Mouse (Mus musculus) cerebellum, adult 2 months (tissue): ENCODE data around the gene Ppm1m. TPM values are rescaled to one million over a fixed set of nuclear protein-coding genes. Genes with fewer than 3 reads are reported as not detected.

ENCODE experiments used
- DNase-seq, 2 experiments: peaks; one replicate each; pipeline ENCODE4 v3.0.0; 2021
- H3K27ac ChIP-seq: fragments of 200-500 bp; 2 replicates; pipeline ENCODE4 v1.5.1; 2012; ENCODE audit warnings: low read length, control low read depth, inconsistent platforms; ENCODE audit not compliant: insufficient read depth
- H3K27me3 ChIP-seq: fragments of 200-500 bp; 2 replicates; pipeline ENCODE4 v1.6.1; 2012; ENCODE audit warnings: inconsistent platforms, mild to moderate bottlenecking, low read length, moderate library complexity; ENCODE audit not compliant: control insufficient read depth, insufficient read depth
- H3K4me1 ChIP-seq: fragments of 200-500 bp; 2 replicates; pipeline ENCODE4 v1.6.1; 2011; ENCODE audit warnings: low read length; ENCODE audit not compliant: control insufficient read depth, insufficient read depth
- H3K4me3 ChIP-seq: fragments of 200-500 bp; replicated peaks from 2 replicates; pipeline ENCODE3; 2011; ENCODE audit warnings: mild to moderate bottlenecking, low read depth, low read length, control low read depth; ENCODE audit not compliant: insufficient read depth
- CTCF ChIP-seq: fragments of 200-500 bp; IDR thresholded peaks from 2 replicates; pipeline ENCODE4 v1.5.1; 2011; ENCODE audit warnings: low read depth, mild to moderate bottlenecking, control low read depth, low read length, moderate library complexity, borderline replicate concordance; ENCODE audit not compliant: insufficient read depth
- POLR2A ChIP-seq: fragments of 200-500 bp; IDR thresholded peaks from 2 replicates; pipeline ENCODE4 v1.6.1; 2011; ENCODE audit warnings: low read length, control low read depth, borderline replicate concordance; ENCODE audit not compliant: insufficient read depth
- WGBS: fragments of 180-500 bp; shearing (Covaris S2); methylation state at CpG from one replicate; pipeline ENCODE4 v1.1.7; 2018; 5-methylcytosine and 5-hydroxymethylcytosine counted together
- polyA plus RNA-seq: library from polyadenylated mRNA; depleted of rRNA; stranded (reverse); fragments of >200 nt; gene quantifications from 2 replicates; pipeline ENCODE4 v1.2.3, GENCODE M21; 2012

Gene Ppm1m
- polyA plus RNA-seq, 1 experiment: 38.9 TPM

GRCm38 (mm10) chr9:106235194-106235830, 35.8 kb upstream of the Ppm1m start:
- H3K4me3 ChIP-seq: no peak overlapping the region
- TF ChIP-seq POLR2A (no peak), CTCF (no peak)
- 80% methylated on average over 23 of the region's 23 CpGs for WGBS
- H3K27me3 ChIP-seq: no peaks in the 10 kb centered on the region
- H3K27ac ChIP-seq: no peak overlapping the region
- peak in 1 of 2 experiments; percentile 9 for DNase-seq
- H3K4me1 ChIP-seq: no peaks in the 10 kb centered on the region

- no peaks in the 10 kb centered on the region for H3K4me1 ChIP-seq
- DNase-seq: no peak
- no peak overlapping the region for H3K27ac ChIP-seq
These were observed 34.4 kb upstream of the Ppm1m start for GRCm38 (mm10) chr9:106233953-106234352.

DNA sequence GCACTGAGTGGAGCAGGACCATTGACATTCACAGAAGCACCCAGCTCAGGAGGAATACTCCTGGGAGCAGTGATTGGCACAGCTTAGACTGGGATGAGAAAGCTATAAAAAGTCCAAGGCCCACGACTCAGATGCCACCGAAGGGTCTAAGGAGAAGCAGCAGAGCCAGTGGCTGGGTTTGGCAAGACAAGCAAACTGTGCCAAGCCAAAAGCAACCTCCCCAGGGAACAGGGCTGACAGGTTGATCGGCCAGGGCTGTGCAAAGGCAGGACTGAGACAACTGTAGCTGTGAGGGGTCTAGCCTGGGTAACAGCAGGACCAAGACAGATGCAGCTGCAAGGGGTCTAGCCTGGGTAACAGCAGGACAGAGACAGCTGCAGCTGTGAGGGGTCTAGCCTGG, 33.4 kb upstream of the Ppm1m start:
- WGBS: 37% methylated on average over 3 of the region's 3 CpGs

More at GRCm38 (mm10) chr9:106233953-106234352, 34.4 kb upstream of the Ppm1m start:
- no peak for TF ChIP-seq POLR2A
- TF ChIP-seq CTCF: no peak
- WGBS: 77% methylated on average over 6 of the region's 6 CpGs
- Histone ChIP-seq H3K4me3 (no peak overlapping the region), H3K27me3 (no peaks in the 10 kb centered on the region)

DNA sequence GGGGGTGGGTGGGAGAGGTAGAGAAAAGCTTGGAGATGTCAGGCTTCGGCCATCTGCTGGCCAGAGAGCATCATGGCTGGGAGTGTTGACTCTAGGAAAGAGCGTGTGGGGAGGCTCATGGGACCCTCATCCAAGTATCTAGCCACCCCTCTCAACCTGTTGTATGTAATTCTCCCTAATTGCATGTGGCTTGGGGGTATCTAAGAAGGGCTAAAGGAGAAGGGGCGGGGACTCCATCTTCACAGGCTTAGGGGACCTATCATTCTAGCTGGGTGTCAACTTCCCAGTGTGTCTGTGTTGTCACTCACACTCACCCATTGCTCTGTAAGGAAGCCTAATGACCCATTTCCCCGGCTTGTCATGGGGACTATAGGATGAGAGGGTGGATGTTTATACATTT, 32.3 kb upstream of the Ppm1m start:
- WGBS: 91% methylated on average over 4 of the region's 4 CpGs
- Histone ChIP-seq H3K27ac (no peak overlapping the region), H3K4me3 (no peak overlapping the region), H3K4me1 (no peaks in the 10 kb centered on the region), H3K27me3 (no peaks in the 10 kb centered on the region)
- no peak for TF ChIP-seq CTCF
- no peak for TF ChIP-seq POLR2A
- no peak for DNase-seq

More for the DNA sequence above, 33.4 kb upstream of the Ppm1m start:
- no peak for DNase-seq
- Histone ChIP-seq H3K4me3 (no peak overlapping the region), H3K27me3 (no peaks in the 10 kb centered on the region), H3K27ac (no peak overlapping the region), H3K4me1 (no peaks in the 10 kb centered on the region)
- TF ChIP-seq CTCF: no peak
- no peak for TF ChIP-seq POLR2A

GRCm38 (mm10) chr9:106231220-106231619, 31.7 kb upstream of the Ppm1m start:
- H3K4me1 ChIP-seq: 0 out of 2 replicates have a peak, but pooled peaks cover 4% of the 10 kb centered on the region
- TF ChIP-seq CTCF (no peak), POLR2A (no peak)
- DNase-seq: no peak
- no peak overlapping the region for H3K4me3 ChIP-seq
- WGBS: 82% methylated on average over 7 of the region's 7 CpGs
- no peaks in the 10 kb centered on the region for H3K27me3 ChIP-seq
- H3K27ac ChIP-seq: no peak overlapping the region

- DNase-seq: no peak
- WGBS: 55% methylated on average over 3 of the region's 3 CpGs
- Histone ChIP-seq H3K4me1 (0 out of 2 replicates have a peak, but pooled peaks cover 4% of the 10 kb centered on the region), H3K27me3 (no peaks in the 10 kb centered on the region), H3K27ac (no peak overlapping the region), H3K4me3 (no peak overlapping the region)
- TF ChIP-seq CTCF (no peak), POLR2A (no peak)
These were observed 31.2 kb upstream of the Ppm1m start for GRCm38 (mm10) chr9:106230734-106231106.

GRCm38 (mm10) chr9:106230051-106230733, 30.6 kb upstream of the Ppm1m start:
- Histone ChIP-seq H3K27me3 (no peaks in the 10 kb centered on the region), H3K4me1 (0 out of 2 replicates have a peak, but pooled peaks cover 4% of the 10 kb centered on the region), H3K27ac (no peak overlapping the region), H3K4me3 (no peak overlapping the region)
- no peak for DNase-seq
- TF ChIP-seq CTCF: no peak
- no peak for TF ChIP-seq POLR2A
- 82% methylated on average over 9 of the region's 9 CpGs for WGBS

- H3K27ac ChIP-seq: no peak overlapping the region
- no peak for TF ChIP-seq POLR2A
- H3K4me1 ChIP-seq: 0 out of 2 replicates have a peak, but pooled peaks cover 4% of the 10 kb centered on the region
- WGBS: 87% methylated on average over 8 of the region's 8 CpGs
- H3K27me3 ChIP-seq: no peaks in the 10 kb centered on the region
- H3K4me3 ChIP-seq: no peak overlapping the region
- no peak for DNase-seq
These were observed 28.4 kb upstream of the Ppm1m start for GRCm38 (mm10) chr9:106227790-106228429.
